Mouse (Mus musculus) midbrain, embryonic 10.5 days (tissue): ENCODE results near the gene Arid1b. TPM values are rescaled to one million over a fixed set of nuclear protein-coding genes. Genes with fewer than 3 reads are reported as not detected.

Experiments
- DNase-seq: peaks from one replicate; pipeline ENCODE4 v3.0.0-alpha.2; 2017; ENCODE audit warnings: low spot score
- H3K27ac ChIP-seq: fragments of 300-500 bp; sonication (generic); replicated peaks from 2 replicates; pipeline ENCODE4 v1.5.1; 2016; ENCODE audit warnings: mild to moderate bottlenecking
- H3K27me3 ChIP-seq: fragments of 300-500 bp; sonication (generic); 2 replicates; pipeline ENCODE4 v1.6.1; 2016; ENCODE audit warnings: low read depth, mild to moderate bottlenecking; ENCODE audit not compliant: poor library complexity, severe bottlenecking
- H3K36me3 ChIP-seq: fragments of 300-500 bp; sonication (generic); 2 replicates; pipeline ENCODE4 v1.6.1; 2016; ENCODE audit warnings: mild to moderate bottlenecking, moderate library complexity
- H3K4me1 ChIP-seq: fragments of 300-500 bp; sonication (generic); 2 replicates; pipeline ENCODE4 v1.6.1; 2016
- H3K4me3 ChIP-seq: fragments of 300-500 bp; sonication (generic); 2 replicates; pipeline ENCODE4 v1.5.1; 2016; ENCODE audit warnings: mild to moderate bottlenecking, moderate library complexity
- H3K9me3 ChIP-seq: fragments of 300-500 bp; sonication (generic); replicated peaks from 2 replicates; pipeline ENCODE4 v1.6.1; 2016; ENCODE audit warnings: mild to moderate bottlenecking
- WGBS: fragments of 180-500 bp; shearing (Covaris S2); methylation state at CpG from one replicate; pipeline ENCODE4 v1.1.7; 2016; 5-methylcytosine and 5-hydroxymethylcytosine counted together
- polyA plus RNA-seq: library from polyadenylated mRNA; unstranded; fragments of >200 nt; fragmentation: Nextera tagmentation; extraction: Ambion mirVana; gene quantifications from 2 replicates; pipeline ENCODE4 v1.2.1, GENCODE M21; 2016

The Arid1b gene
- polyA plus RNA-seq, 1 experiment from 2014 or later, result 8.9 TPM

DNA sequence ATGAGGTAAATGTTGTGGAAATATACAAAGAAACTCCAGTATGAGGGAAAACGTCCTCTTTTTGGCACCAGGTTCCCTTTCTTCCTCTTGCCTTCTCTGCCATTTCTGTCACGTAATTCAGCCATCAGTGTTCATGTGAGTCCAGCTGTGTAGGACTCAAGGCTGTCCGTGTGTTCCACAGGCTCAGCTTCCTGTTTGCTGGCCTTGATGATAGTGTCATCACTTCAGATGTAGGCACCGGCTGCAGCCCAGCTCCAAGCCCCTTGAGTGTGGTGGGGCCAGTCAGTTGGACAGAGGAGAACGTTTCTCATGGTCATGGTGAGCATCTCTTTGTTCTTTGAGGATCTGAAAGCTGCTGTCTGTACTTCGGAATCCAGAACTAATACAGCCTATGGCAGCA is 61.3 kb downstream of the Arid1b start:
- 86% methylated on average over 6 of the region's 6 CpGs for WGBS
- no peak for DNase-seq
- H3K27me3 ChIP-seq, result peaks cover 33% of the 10 kb centered on the region
- peaks cover 22% of the 10 kb centered on the region for H3K36me3 ChIP-seq
- H3K4me1 ChIP-seq, result peaks cover 83% of the 10 kb centered on the region
- H3K4me3 ChIP-seq, result no peak overlapping the region
- H3K27ac ChIP-seq, result no peak overlapping the region
- H3K9me3 ChIP-seq, result no peaks in the 10 kb centered on the region

DNA sequence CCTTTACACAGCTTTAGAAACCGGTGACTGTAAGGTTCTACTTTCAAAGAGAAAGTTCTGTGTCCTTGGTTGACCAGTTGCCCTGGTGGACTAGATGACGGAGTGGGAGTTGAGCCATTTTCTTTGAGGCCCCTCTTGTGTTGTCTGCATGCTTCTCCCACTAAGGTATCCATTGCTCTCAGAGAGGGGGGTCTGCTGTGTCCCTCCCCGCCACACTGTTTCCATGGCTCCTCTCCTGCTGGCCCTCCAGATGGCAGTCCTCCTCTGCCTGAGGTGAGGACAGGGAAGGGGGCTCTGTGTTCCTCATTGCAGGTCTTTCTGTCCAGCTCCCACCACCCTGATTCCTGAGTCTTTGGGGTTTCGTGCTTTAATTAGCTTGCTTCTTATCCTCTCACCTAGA is 62.5 kb downstream of the Arid1b start:
- Histone ChIP-seq H3K36me3 (peaks cover 22% of the 10 kb centered on the region), H3K27ac (no peak overlapping the region), H3K27me3 (peaks cover 33% of the 10 kb centered on the region), H3K4me1 (peaks cover 82% of the 10 kb centered on the region), H3K9me3 (no peaks in the 10 kb centered on the region), H3K4me3 (no peak overlapping the region)
- DNase-seq, result no peak
- 70% methylated on average over 4 of the region's 4 CpGs for WGBS

DNA sequence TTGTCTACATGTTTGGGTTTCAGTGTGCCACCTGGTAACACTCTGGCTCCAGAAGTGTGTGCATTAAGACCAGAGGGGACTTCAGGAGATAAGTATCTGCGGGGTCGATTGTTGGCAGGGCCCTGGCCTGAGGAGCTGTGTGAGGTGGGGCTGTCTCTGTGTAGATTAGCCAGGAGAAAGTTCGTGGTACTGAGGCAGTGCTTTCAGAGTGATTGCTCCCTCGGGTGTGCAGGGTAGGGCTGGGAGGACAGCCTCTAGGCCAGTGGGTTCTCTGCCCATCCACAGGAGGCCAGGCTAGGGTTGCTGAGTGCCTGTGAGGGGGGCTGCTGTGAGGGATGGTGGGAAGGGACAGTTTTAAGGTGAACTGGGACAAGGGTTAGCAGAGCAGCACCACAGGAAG is 63.2 kb downstream of the Arid1b start:
- Histone ChIP-seq H3K4me3 (no peak overlapping the region), H3K27ac (no peak overlapping the region), H3K36me3 (peaks cover 22% of the 10 kb centered on the region), H3K4me1 (peaks cover 76% of the 10 kb centered on the region), H3K9me3 (no peaks in the 10 kb centered on the region), H3K27me3 (peaks cover 33% of the 10 kb centered on the region)
- DNase-seq, result no peak
- 19% methylated on average over 4 of the region's 4 CpGs for WGBS

DNA sequence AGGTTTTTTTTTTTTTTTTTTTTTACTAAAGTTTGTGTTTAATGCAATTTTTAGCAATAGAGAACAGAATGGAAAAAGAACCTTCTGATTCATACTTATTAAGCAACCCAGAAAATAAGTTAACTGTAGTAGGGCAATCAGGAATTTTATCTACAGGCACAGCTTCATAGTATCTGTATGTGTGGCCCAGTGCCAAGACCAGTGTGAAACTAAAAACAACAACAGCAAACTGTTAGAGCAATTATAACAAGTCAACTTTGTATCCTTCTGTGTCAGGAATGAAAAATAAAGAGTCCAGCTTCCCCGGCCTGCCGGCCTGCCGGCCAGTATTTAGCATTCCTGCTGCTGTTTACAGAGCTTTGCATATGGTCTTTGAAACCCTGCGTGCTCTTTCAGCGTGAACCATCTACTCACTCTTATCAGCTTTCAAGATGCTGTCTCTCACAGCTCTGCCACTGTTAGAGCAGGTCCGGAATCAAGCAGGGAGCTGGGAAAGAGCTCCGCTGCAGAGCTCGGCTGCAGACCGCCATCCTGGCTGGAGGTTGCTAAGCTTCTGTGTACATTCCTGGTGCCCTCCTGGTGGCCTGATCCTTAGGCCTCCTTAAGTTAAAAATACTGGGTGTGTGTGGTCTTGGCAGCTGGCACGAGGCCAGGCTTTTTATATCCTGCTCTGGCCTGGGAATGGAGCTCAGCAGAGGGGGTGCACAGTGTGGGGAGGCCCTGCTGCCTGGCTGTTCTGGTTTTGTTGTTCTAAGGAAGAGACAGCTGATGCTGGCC is 64.0 kb downstream of the Arid1b start:
- WGBS, result 4% methylated on average over 10 of the region's 10 CpGs
- H3K36me3 ChIP-seq, result peaks cover 18% of the 10 kb centered on the region
- peak overlapping the region; percentile 52; the same call in 1 of the 2 replicates for H3K27ac ChIP-seq
- H3K4me1 ChIP-seq, result peaks cover 67% of the 10 kb centered on the region
- no peaks in the 10 kb centered on the region for H3K9me3 ChIP-seq
- DNase-seq, result peak; percentile 72
- H3K4me3 ChIP-seq, result peak overlapping the region; percentile 28; the same call in 1 of the 2 replicates
- peaks cover 27% of the 10 kb centered on the region for H3K27me3 ChIP-seq

DNA sequence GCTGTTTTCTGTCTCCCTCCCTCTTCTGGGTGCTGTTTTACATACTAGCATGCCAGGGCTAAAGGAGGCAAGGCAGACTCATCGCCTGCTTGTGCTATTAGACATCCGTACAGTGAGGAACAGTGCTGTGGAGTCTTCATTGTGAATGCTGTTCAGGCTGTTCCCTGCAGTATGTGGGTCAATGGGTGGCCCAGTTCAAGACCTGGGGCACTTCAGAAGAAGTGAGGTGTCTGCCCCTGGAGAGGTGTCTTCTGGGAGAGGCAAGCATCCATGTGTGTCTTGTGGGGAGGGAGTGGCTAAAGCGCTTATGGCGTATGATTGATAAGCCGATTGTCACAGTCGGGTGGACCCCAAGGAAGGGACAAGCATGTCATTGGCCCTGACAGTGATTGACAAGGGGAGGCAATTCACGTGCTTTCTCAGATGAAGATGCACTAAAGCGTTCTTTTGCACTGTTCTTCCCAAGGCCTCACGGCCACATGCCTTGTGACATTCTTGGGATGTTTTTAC is 65.0 kb downstream of the Arid1b start:
- no peak overlapping the region for H3K27ac ChIP-seq
- peaks cover 18% of the 10 kb centered on the region; the same call in 1 of the 2 replicates for H3K27me3 ChIP-seq
- peak; percentile 43 for DNase-seq
- 55% methylated on average over 9 of the region's 9 CpGs for WGBS
- H3K9me3 ChIP-seq, result no peaks in the 10 kb centered on the region
- H3K4me3 ChIP-seq, result no peak overlapping the region
- peaks cover 64% of the 10 kb centered on the region for H3K4me1 ChIP-seq
- peaks cover 15% of the 10 kb centered on the region; the same call in 1 of the 2 replicates for H3K36me3 ChIP-seq

GRCm38 (mm10) chr17:5060515-5061084 is 66.5 kb downstream of the Arid1b start:
- Histone ChIP-seq H3K4me3 (no peak overlapping the region), H3K27ac (no peak overlapping the region; the same call in 1 of the 2 replicates), H3K36me3 (peaks cover 4% of the 10 kb centered on the region; the same call in 1 of the 2 replicates), H3K4me1 (peaks cover 64% of the 10 kb centered on the region), H3K27me3 (peaks cover 8% of the 10 kb centered on the region; the same call in 1 of the 2 replicates), H3K9me3 (no peaks in the 10 kb centered on the region)
- 47% methylated on average over 5 of the region's 5 CpGs for WGBS
- DNase-seq, result no peak

DNA sequence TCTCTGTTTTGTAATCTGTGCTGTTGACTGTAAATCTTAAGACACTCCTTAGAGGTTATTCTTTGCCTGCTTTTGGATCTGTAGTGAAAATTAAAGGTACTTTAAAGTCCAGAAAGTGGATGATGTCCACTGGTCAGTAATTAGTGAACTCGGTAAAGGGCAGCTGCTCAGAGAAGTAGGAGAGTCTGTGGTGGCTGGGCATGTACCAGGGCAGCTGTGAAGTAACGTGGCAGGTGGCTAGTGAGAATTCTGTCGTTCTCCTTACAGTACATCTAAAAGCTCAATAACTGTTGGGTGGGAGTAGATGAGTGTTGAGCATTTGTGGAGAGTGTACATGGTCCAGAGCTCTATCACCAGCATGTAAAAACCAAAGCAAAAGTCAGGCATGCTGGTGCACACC is 67.1 kb downstream of the Arid1b start:
- no peak overlapping the region for H3K27ac ChIP-seq
- no peaks in the 10 kb centered on the region for H3K36me3 ChIP-seq
- peaks cover 63% of the 10 kb centered on the region for H3K4me1 ChIP-seq
- DNase-seq, result no peak
- 88% methylated on average over 3 of the region's 3 CpGs for WGBS
- H3K27me3 ChIP-seq, result 0 out of 2 replicates have a peak, but pooled peaks cover 3% of the 10 kb centered on the region
- H3K4me3 ChIP-seq, result no peak overlapping the region
- no peaks in the 10 kb centered on the region for H3K9me3 ChIP-seq

DNA sequence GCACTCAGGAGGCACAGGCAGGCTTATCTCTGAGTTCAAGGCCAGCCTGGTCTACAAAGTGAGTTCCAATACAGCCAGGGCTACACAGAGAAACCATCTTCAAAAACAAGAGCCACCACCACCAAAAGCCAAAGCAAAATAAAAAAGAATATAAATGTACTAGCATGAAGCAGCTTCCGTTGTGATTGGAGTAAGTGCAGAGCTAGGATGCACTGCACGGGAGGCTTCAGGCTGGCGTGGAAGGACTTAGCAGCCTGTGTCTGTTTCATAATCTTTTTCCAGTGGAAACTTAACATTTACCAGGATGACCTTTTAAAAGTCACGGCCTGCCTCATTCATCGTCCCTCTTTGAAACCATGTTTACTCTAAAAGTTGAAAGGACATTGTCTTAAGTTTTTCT is 67.5 kb downstream of the Arid1b start:
- DNase-seq, result no peak
- Histone ChIP-seq H3K27me3 (0 out of 2 replicates have a peak, but pooled peaks cover 3% of the 10 kb centered on the region), H3K27ac (no peak overlapping the region), H3K4me1 (peaks cover 64% of the 10 kb centered on the region), H3K9me3 (no peaks in the 10 kb centered on the region), H3K36me3 (no peaks in the 10 kb centered on the region), H3K4me3 (no peak overlapping the region)
- 85% methylated on average over 5 of the region's 5 CpGs for WGBS

DNA sequence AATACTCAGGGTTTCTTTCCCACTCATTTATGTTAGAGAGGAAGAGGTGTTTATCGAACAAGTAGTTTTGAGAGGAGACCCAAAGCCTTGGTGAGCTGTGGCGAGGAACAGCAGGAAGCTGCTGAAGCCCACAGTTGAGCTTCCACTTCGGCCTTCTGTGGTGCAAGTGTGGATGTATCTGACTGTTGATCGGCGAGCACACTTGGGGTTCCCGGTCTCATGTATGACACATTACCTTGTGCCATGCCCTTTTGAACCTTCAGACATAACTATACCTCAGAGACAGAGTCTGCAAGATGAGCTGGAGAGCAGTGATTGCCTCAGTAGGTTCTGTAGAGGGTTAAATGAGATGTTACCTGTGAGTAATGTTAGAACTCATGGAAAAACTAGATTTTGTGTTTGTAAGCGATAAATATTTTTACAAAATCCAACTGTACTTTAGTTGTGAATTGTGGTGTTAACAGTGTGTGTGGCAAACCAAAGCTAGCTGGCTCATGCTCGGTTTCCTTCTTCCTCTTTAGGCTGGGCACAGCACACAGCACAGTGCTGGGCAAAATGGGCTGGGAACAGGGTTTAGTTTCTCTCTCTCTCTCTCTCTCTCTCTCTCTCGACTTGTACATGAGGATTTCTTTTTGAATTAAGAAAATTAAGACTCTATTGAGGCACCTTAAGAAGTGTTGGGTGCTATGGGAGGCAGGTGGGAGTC is 69.5 kb downstream of the Arid1b start:
- H3K4me3 ChIP-seq, result no peak overlapping the region

GRCm38 (mm10) chr17:5064777-5065176 is 70.6 kb downstream of the Arid1b start:
- Histone ChIP-seq H3K27ac (no peak overlapping the region), H3K27me3 (no peaks in the 10 kb centered on the region), H3K4me3 (no peak overlapping the region), H3K9me3 (no peaks in the 10 kb centered on the region), H3K4me1 (peaks cover 59% of the 10 kb centered on the region), H3K36me3 (no peaks in the 10 kb centered on the region)
- 85% methylated on average over 6 of the region's 6 CpGs for WGBS
- DNase-seq, result no peak

More for the DNA sequence above, 69.5 kb downstream of the Arid1b start:
- Histone ChIP-seq H3K27ac (no peak overlapping the region), H3K4me1 (peaks cover 61% of the 10 kb centered on the region), H3K36me3 (no peaks in the 10 kb centered on the region), H3K27me3 (no peaks in the 10 kb centered on the region), H3K9me3 (no peaks in the 10 kb centered on the region)
- 91% methylated on average over 9 of the region's 9 CpGs for WGBS
- no peak for DNase-seq

DNA sequence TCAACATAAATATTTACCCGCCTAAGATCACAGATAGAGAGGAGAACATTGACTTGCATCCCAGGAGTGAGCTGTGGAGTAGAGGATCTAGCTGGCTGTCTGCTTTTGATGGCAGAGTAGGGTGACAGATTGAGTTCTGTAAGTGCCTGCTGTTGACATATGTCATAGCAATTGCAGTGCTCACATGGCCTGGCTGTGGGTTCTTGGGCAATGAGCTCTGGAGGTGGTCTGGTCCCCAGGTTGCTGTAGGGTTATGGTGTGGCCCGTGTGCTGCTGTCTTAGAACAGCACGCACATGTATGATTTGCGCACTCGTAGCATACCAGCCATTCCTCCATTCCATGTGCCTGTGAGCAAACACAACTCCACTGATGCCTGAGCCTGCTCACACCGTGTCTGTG is 71.1 kb downstream of the Arid1b start:
- Histone ChIP-seq H3K9me3 (no peaks in the 10 kb centered on the region), H3K4me3 (no peak overlapping the region), H3K36me3 (no peaks in the 10 kb centered on the region), H3K4me1 (peaks cover 54% of the 10 kb centered on the region), H3K27ac (no peak overlapping the region), H3K27me3 (no peaks in the 10 kb centered on the region)
- 92% methylated on average over 6 of the region's 6 CpGs for WGBS
- no peak for DNase-seq

GRCm38 (mm10) chr17:5066835-5067234 is 72.7 kb downstream of the Arid1b start:
- H3K27me3 ChIP-seq, result no peaks in the 10 kb centered on the region

More at GRCm38 (mm10) chr17:5066835-5067234, 72.7 kb downstream of the Arid1b start:
- H3K4me1 ChIP-seq, result peaks cover 41% of the 10 kb centered on the region
- no peak overlapping the region for H3K4me3 ChIP-seq
- H3K9me3 ChIP-seq, result no peaks in the 10 kb centered on the region
- H3K27ac ChIP-seq, result 0 out of 2 replicates have a peak overlapping the region, but pooled peaks have one; percentile 23
- H3K36me3 ChIP-seq, result peaks cover 11% of the 10 kb centered on the region
- DNase-seq, result no peak
- WGBS, result 84% methylated on average over 8 of the region's 8 CpGs
